Mouse (Mus musculus): ENCODE results near the gene Moap1.

DNA sequence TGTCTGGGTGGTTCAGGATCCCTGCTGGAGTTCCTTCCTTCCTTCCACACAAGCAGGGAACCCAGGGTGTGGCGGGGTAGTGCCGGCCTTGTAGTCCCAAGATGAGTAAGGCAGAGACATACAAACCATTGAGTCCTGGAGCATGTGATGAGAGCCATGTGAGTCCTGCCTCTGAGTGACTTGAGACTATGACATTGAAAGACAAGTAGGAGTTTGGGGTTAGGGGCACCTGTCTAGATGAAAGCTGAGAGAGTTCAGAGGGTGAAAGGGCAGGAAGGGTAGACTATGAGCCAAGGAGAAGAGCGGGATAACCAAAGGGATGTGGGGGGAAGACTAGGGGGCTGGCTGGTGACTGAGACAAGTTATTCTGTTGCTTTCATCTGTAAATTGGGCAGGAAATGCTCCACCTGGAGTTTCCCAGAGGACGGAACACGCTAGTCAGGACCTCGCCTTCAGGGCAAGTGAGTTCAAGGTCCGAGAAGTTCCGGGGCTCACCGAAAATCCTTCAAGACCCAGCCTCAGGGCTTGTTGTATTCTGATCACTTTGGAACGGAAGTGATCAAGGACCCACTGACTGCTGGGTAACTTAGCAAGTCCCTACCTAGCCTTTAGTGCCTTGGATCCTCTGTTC, 36.5 kb downstream of the Moap1 start:
- no peak for TF ChIP-seq CTCF (IDR thresholded peaks at IDR 0.05 in 2 of 3, conservative IDR thresholded peaks at IDR 0.05 in 1 of 3; ENCODE audit: control insufficient read depth in 1 of 3, insufficient read depth in 1 of 3, low read depth in 2 of 3, low read length in 3 of 3, poor library complexity in 1 of 3, severe bottlenecking in 1 of 3)
- no peak for TF ChIP-seq POLR2AphosphoS2 (IDR thresholded peaks at IDR 0.05; ENCODE audit: low read length)
- TF ChIP-seq ZC3H11A (IDR thresholded peaks at IDR 0.05; ENCODE audit: low read depth, low read length): no peak
- no peak for TF ChIP-seq JUND (IDR thresholded peaks at IDR 0.05; ENCODE audit: low read depth, low read length)
- no peak for TF ChIP-seq EP300 (IDR thresholded peaks at IDR 0.05; ENCODE audit: low read depth in 1 of 2, low read length in 2 of 2)
- no peak for TF ChIP-seq MXI1 (IDR thresholded peaks at IDR 0.05; ENCODE audit: low read depth, low read length)
